Mouse (Mus musculus): ENCODE results near the gene Psmd3. TPM values are rescaled to one million over a fixed set of nuclear protein-coding genes. Genes with fewer than 3 reads are reported as not detected.
"Not testable (repeated sequence)": the region's sequence is repeated elsewhere in the genome, so short reads cannot be mapped to it uniquely, and the experiment has no call there.

Gene Psmd3
- total and polyA plus RNA-seq, 2 experiments from 2014 or later, result 113 to 202 TPM

GRCm38 (mm10) chr11:98655076-98655475 lies 27.3 kb upstream of the Psmd3 start:
- H3K27me3 ChIP-seq (ENCODE audit: insufficient read depth, low read length); H3K27ac ChIP-seq (ENCODE audit: low read depth, low read length); ATAC-seq; H3K36me3 ChIP-seq (ENCODE audit: insufficient read depth); H3K9me3 ChIP-seq (ENCODE audit: low read length); H3K4me2 ChIP-seq (ENCODE audit: low read depth); H3K9ac ChIP-seq; H3K4me3 ChIP-seq (ENCODE audit: low read depth, low read length); H3K4me1 ChIP-seq (ENCODE audit: insufficient read depth): not testable (repeated sequence)
- peak; percentile 63 for TF ChIP-seq CTCF (IDR thresholded peaks at IDR 0.05; ENCODE audit: low read depth)
- DNase-seq, result peak; percentile 21
- 9% methylated on average over 6 of the region's 7 CpGs for WGBS

- H3K27me3 ChIP-seq (ENCODE audit: insufficient read depth, low read length), result no peaks in the 10 kb centered on the region
- DNase-seq (peak; percentile 88), ATAC-seq (peak; percentile 87)
- peak overlapping the region; percentile 30; the same call in 1 of the 2 replicates for H3K4me2 ChIP-seq (ENCODE audit: low read depth)
- H3K4me1 ChIP-seq (ENCODE audit: insufficient read depth), result peaks cover 3% of the 10 kb centered on the region; the same call in 1 of the 2 replicates
- peak; percentile 93 for TF ChIP-seq CTCF (IDR thresholded peaks at IDR 0.05; ENCODE audit: low read depth)
- no peaks in the 10 kb centered on the region for H3K9me3 ChIP-seq (ENCODE audit: low read length)
- H3K9ac ChIP-seq, result no peak overlapping the region
- 10% methylated on average over 6 of the region's 6 CpGs for WGBS
- no peak overlapping the region for H3K27ac ChIP-seq (ENCODE audit: low read depth, low read length)
- no peaks in the 10 kb centered on the region for H3K36me3 ChIP-seq (ENCODE audit: insufficient read depth)
- H3K4me3 ChIP-seq (ENCODE audit: low read depth, low read length), result no peak overlapping the region
Observed at GRCm38 (mm10) chr11:98660517-98660916, 21.8 kb upstream of the Psmd3 start.

- no peak for ATAC-seq
Observed at GRCm38 (mm10) chr11:98664091-98664490, 18.3 kb upstream of the Psmd3 start, which contains the start of gene Gsdma. Gene Gsdma (plus strand): TSS chr11:98664351.

GRCm38 (mm10) chr11:98668984-98669383 lies 13.4 kb upstream of the Psmd3 start:
- DNase-seq (no peak), ATAC-seq (no peak)
- Histone ChIP-seq H3K4me2 (ENCODE audit: low read depth) (no peak overlapping the region), H3K36me3 (ENCODE audit: insufficient read depth) (no peaks in the 10 kb centered on the region), H3K4me1 (ENCODE audit: insufficient read depth) (no peaks in the 10 kb centered on the region), H3K27me3 (ENCODE audit: insufficient read depth, low read length) (no peaks in the 10 kb centered on the region), H3K4me3 (ENCODE audit: low read depth, low read length) (no peak overlapping the region), H3K27ac (ENCODE audit: low read depth, low read length) (no peak overlapping the region), H3K9me3 (ENCODE audit: low read length) (no peaks in the 10 kb centered on the region), H3K9ac (no peak overlapping the region)
- 68% methylated on average over 2 of the region's 2 CpGs for WGBS
- no peak for TF ChIP-seq CTCF (IDR thresholded peaks at IDR 0.05; ENCODE audit: low read depth)

More at GRCm38 (mm10) chr11:98664091-98664490, 18.3 kb upstream of the Psmd3 start, which contains the start of gene Gsdma:
- Histone ChIP-seq H3K9me3 (ENCODE audit: low read length) (no peaks in the 10 kb centered on the region), H3K4me3 (ENCODE audit: low read depth, low read length) (no peak within 1 kb of the TSS), H3K4me1 (ENCODE audit: insufficient read depth) (peaks cover 3% of the 10 kb centered on the region; the same call in 1 of the 2 replicates), H3K4me2 (ENCODE audit: low read depth) (no peak within 1 kb of the TSS), H3K27ac (ENCODE audit: low read depth, low read length) (no peak within 1 kb of the TSS), H3K36me3 (ENCODE audit: insufficient read depth) (no peaks in the 10 kb centered on the region), H3K27me3 (ENCODE audit: insufficient read depth, low read length) (no peaks in the 10 kb centered on the region), H3K9ac (no peak within 1 kb of the TSS)
- no peak for TF ChIP-seq CTCF (IDR thresholded peaks at IDR 0.05; ENCODE audit: low read depth)
- WGBS, result 12% methylated on average over 4 of the region's 4 CpGs
- DNase-seq, result no peak

- no peak overlapping the region for H3K9ac ChIP-seq
- H3K4me2 ChIP-seq (ENCODE audit: low read depth), result no peak overlapping the region
- H3K4me3 ChIP-seq (ENCODE audit: low read depth, low read length), result no peak overlapping the region
Observed at GRCm38 (mm10) chr11:98671284-98671815, 11.0 kb upstream of the Psmd3 start.

GRCm38 (mm10) chr11:98671857-98672256 lies 10.5 kb upstream of the Psmd3 start:
- WGBS, result 62% methylated on average over 5 of the region's 5 CpGs
- no peak overlapping the region for H3K4me3 ChIP-seq (ENCODE audit: low read depth, low read length)
- H3K27me3 ChIP-seq (ENCODE audit: insufficient read depth, low read length), result no peaks in the 10 kb centered on the region
- no peak for DNase-seq
- H3K4me1 ChIP-seq (ENCODE audit: insufficient read depth), result no peaks in the 10 kb centered on the region
- no peak overlapping the region for H3K9ac ChIP-seq
- no peak overlapping the region for H3K4me2 ChIP-seq (ENCODE audit: low read depth)
- no peaks in the 10 kb centered on the region for H3K9me3 ChIP-seq (ENCODE audit: low read length)
- no peak for ATAC-seq
- TF ChIP-seq CTCF (IDR thresholded peaks at IDR 0.05; ENCODE audit: low read depth), result no peak
- no peak overlapping the region for H3K27ac ChIP-seq (ENCODE audit: low read depth, low read length)
- no peaks in the 10 kb centered on the region for H3K36me3 ChIP-seq (ENCODE audit: insufficient read depth)

More at GRCm38 (mm10) chr11:98671284-98671815, 11.0 kb upstream of the Psmd3 start:
- WGBS, result 83% methylated on average over 3 of the region's 3 CpGs
- H3K9me3 ChIP-seq (ENCODE audit: low read length), result no peaks in the 10 kb centered on the region
- H3K4me1 ChIP-seq (ENCODE audit: insufficient read depth), result no peaks in the 10 kb centered on the region
- H3K27me3 ChIP-seq (ENCODE audit: insufficient read depth, low read length), result no peaks in the 10 kb centered on the region
- no peak for DNase-seq
- no peak overlapping the region for H3K27ac ChIP-seq (ENCODE audit: low read depth, low read length)
- TF ChIP-seq CTCF (IDR thresholded peaks at IDR 0.05; ENCODE audit: low read depth), result no peak
- no peaks in the 10 kb centered on the region for H3K36me3 ChIP-seq (ENCODE audit: insufficient read depth)
- no peak for ATAC-seq

- TF ChIP-seq CTCF (IDR thresholded peaks at IDR 0.05; ENCODE audit: low read depth), result no peak
- no peaks in the 10 kb centered on the region for H3K9me3 ChIP-seq (ENCODE audit: low read length)
- ATAC-seq (no peak), DNase-seq (no peak)
- H3K27ac ChIP-seq (ENCODE audit: low read depth, low read length), result no peak overlapping the region
- no peaks in the 10 kb centered on the region for H3K27me3 ChIP-seq (ENCODE audit: insufficient read depth, low read length)
- H3K9ac ChIP-seq, result no peak overlapping the region
- no peak overlapping the region for H3K4me2 ChIP-seq (ENCODE audit: low read depth)
- 90% methylated on average over 5 of the region's 5 CpGs for WGBS
- H3K36me3 ChIP-seq (ENCODE audit: insufficient read depth), result no peaks in the 10 kb centered on the region
- H3K4me1 ChIP-seq (ENCODE audit: insufficient read depth), result no peaks in the 10 kb centered on the region
- no peak overlapping the region for H3K4me3 ChIP-seq (ENCODE audit: low read depth, low read length)
Observed at GRCm38 (mm10) chr11:98672482-98672881, 9.9 kb upstream of the Psmd3 start.
